Mouse (Mus musculus) forebrain, embryonic 15.5 days (tissue): ENCODE data around the gene Taf10. TPM values are rescaled to one million over a fixed set of nuclear protein-coding genes. Genes with fewer than 3 reads are reported as not detected.
"Not testable (repeated sequence)": the region's sequence is repeated elsewhere in the genome, so short reads cannot be mapped to it uniquely, and the experiment has no call there.

Experiments used
- ATAC-seq: fragments of 200-750 bp; cut with Nextera tagmentation; replicated peaks from 2 replicates; pipeline ENCODE4 v1.8.0; 2017; ENCODE audit warnings: mild to moderate bottlenecking, moderate TSS enrichment, moderate library complexity
- H3K27ac ChIP-seq: fragments of 300-500 bp; sonication (generic); replicated peaks from 2 replicates; pipeline ENCODE4 v1.5.1; 2015; ENCODE audit warnings: mild to moderate bottlenecking, inconsistent platforms
- H3K27me3 ChIP-seq: fragments of 300-500 bp; sonication (generic); 2 replicates; pipeline ENCODE4 v1.6.1; 2015; ENCODE audit warnings: inconsistent platforms
- H3K36me3 ChIP-seq: fragments of 300-500 bp; sonication (generic); 2 replicates; pipeline ENCODE4 v1.6.1; 2015; ENCODE audit warnings: mild to moderate bottlenecking, inconsistent platforms
- H3K4me1 ChIP-seq: fragments of 300-500 bp; sonication (generic); 2 replicates; pipeline ENCODE4 v1.6.1; 2015; ENCODE audit warnings: inconsistent platforms
- H3K4me2 ChIP-seq: fragments of 300-500 bp; sonication (generic); replicated peaks from 2 replicates; pipeline ENCODE4 v1.6.1; 2015; ENCODE audit warnings: mild to moderate bottlenecking, inconsistent platforms
- H3K4me3 ChIP-seq: fragments of 300-500 bp; sonication (generic); 2 replicates; pipeline ENCODE4 v1.5.1; 2015; ENCODE audit warnings: mild to moderate bottlenecking, inconsistent platforms
- H3K9ac ChIP-seq: fragments of 300-500 bp; sonication (generic); replicated peaks from 2 replicates; pipeline ENCODE4 v1.6.1; 2015; ENCODE audit warnings: mild to moderate bottlenecking, inconsistent platforms
- H3K9me3 ChIP-seq: fragments of 300-500 bp; sonication (generic); 2 replicates; pipeline ENCODE4 v1.6.1; 2016; ENCODE audit warnings: inconsistent platforms
- WGBS: fragments of 180-500 bp; shearing (Covaris S2); methylation state at CpG from one replicate; pipeline ENCODE4 v1.1.7; 2015; ENCODE audit warnings: mixed read lengths; 5-methylcytosine and 5-hydroxymethylcytosine counted together
- polyA plus RNA-seq: library from polyadenylated mRNA; unstranded; fragments of >200 nt; fragmentation: Nextera tagmentation; extraction: Ambion mirVana; gene quantifications from 2 replicates; pipeline ENCODE4 v1.2.1, GENCODE M21; 2015

The Taf10 gene
- polyA plus RNA-seq, 1 experiment from 2014 or later: 114 TPM

DNA sequence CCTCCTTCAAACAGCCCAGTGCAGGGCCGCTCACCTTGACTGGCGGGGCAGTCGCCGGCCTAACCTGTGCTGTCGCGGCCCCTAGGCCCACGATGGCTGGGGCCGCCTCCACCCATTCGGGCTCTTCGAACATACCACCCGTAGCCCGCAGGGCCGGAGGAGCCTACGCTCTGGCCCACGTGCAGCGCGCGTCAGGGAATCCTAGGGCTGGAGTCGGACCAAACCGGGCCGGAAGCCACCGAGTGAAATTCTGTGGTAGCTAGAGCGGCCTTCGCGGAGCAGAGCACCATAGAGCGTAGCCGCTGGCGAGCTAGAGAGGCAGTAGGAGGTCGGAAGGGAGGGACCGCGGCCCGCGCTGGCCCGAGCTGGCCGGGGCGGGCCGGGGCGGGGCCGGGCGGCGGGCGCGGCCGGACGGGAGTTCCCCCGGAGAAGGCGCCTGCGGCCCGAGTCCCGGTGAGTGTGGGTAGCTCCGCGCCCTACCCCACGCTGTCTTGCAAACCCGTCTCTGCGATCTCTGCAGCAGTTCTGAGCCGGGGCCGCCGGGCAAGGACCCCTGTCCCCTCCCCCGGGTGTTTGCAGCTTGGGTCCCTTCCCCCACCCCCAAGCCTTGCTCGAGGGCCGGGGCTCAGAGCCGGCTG, 7.8 kb downstream of the Taf10 start, which contains the start of gene Ilk:
Gene Ilk (plus strand): TSS at position 329 of the 638 bp plus-strand sequence.
- Histone ChIP-seq H3K4me3 (peak within 1 kb of the TSS; percentile 89), H3K27me3 (no peaks in the 10 kb centered on the region), H3K4me2 (peak within 1 kb of the TSS; percentile 95), H3K36me3 (peaks cover 44% of the 10 kb centered on the region), H3K9ac (peak within 1 kb of the TSS; percentile 88), H3K9me3 (no peaks in the 10 kb centered on the region), H3K4me1 (peaks cover 35% of the 10 kb centered on the region), H3K27ac (peak within 1 kb of the TSS; percentile 70)
- WGBS: under 1% methylated on average over 48 of the region's 62 CpGs
- ATAC-seq: peak; percentile 97

DNA sequence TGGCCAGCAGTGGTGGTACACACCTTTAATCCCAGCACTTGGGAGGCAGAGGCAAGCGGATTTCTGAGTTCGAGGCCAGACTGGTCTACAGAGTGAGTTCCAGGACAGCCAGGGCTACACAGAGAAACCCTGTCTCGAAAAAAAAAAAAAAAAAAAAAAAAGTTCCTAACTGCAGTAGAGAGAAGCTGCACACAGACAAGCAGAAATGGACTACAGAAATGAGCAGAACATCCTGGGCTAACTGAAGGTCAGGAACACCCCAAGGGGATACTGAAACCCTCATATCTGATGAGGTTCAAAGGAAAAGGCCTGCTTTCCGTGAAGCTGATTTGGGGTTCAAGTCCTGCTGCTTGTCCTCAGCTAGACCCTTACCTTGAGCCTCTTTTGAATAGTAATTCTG, 8.7 kb downstream of the Taf10 start:
- H3K9me3 ChIP-seq, H3K27me3 ChIP-seq, ATAC-seq, H3K27ac ChIP-seq: not testable (repeated sequence)
- Histone ChIP-seq H3K4me1 (peaks cover 35% of the 10 kb centered on the region), H3K36me3 (peaks cover 37% of the 10 kb centered on the region), H3K4me3 (peak overlapping the region; percentile 89), H3K4me2 (peak overlapping the region; percentile 95), H3K9ac (peak overlapping the region; percentile 88)
- 45% methylated on average over 4 of the region's 4 CpGs for WGBS

DNA sequence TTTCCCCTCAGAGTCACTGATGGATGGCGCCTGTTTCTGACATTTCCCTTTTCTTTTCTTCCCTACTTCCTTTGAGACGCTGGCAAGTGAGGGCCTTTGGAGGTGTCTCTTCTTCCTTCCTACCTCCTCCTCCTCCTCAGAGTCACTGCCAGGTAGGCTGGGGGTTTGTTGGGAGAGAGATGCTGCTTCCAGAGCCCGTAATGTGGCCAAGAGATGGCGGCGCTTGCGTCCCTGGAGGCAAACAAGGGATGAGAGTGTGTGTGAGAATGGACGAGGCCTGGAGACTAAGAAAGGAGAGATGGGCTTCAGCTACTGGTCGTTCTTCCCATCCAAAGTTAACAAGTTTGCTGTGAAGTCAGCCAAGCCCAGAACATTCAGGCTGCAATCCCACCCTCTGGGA, 9.3 kb downstream of the Taf10 start:
- no peaks in the 10 kb centered on the region for H3K27me3 ChIP-seq
- no peak overlapping the region for H3K27ac ChIP-seq
- peaks cover 33% of the 10 kb centered on the region for H3K36me3 ChIP-seq
- 88% methylated on average over 8 of the region's 8 CpGs for WGBS
- H3K4me1 ChIP-seq: peaks cover 35% of the 10 kb centered on the region
- H3K4me2 ChIP-seq: no peak overlapping the region
- no peak overlapping the region for H3K4me3 ChIP-seq
- ATAC-seq: no peak
- H3K9ac ChIP-seq: no peak overlapping the region
- no peaks in the 10 kb centered on the region for H3K9me3 ChIP-seq

- H3K27ac ChIP-seq: no peak overlapping the region
- H3K9me3 ChIP-seq: no peaks in the 10 kb centered on the region
- H3K4me3 ChIP-seq: no peak overlapping the region
- H3K4me2 ChIP-seq: no peak overlapping the region
- H3K4me1 ChIP-seq: peaks cover 40% of the 10 kb centered on the region
- H3K36me3 ChIP-seq: peaks cover 29% of the 10 kb centered on the region
- 98% methylated on average over 11 of the region's 11 CpGs for WGBS
- no peak for ATAC-seq
- H3K9ac ChIP-seq: no peak overlapping the region
- no peaks in the 10 kb centered on the region for H3K27me3 ChIP-seq
Measured at GRCm38 (mm10) chr7:105733836-105734235, 10.3 kb downstream of the Taf10 start.

GRCm38 (mm10) chr7:105728701-105729428, 15.3 kb downstream of the Taf10 start:
- H3K4me1 ChIP-seq: peaks cover 18% of the 10 kb centered on the region
- H3K27ac ChIP-seq: peak overlapping the region; percentile 78
- H3K4me3 ChIP-seq: no peak overlapping the region
- H3K9me3 ChIP-seq: no peaks in the 10 kb centered on the region
- ATAC-seq: peak; percentile 67; the same call in 1 of the 2 replicates
- WGBS: 20% methylated on average over 6 of the region's 6 CpGs
- H3K36me3 ChIP-seq: peaks cover 24% of the 10 kb centered on the region
- 0 out of 2 replicates have a peak overlapping the region, but pooled peaks have one; percentile 2 for H3K9ac ChIP-seq
- H3K4me2 ChIP-seq: no peak overlapping the region
- H3K27me3 ChIP-seq: no peaks in the 10 kb centered on the region

- no peak overlapping the region for H3K4me3 ChIP-seq
- no peak overlapping the region for H3K4me2 ChIP-seq
- H3K36me3 ChIP-seq: peaks cover 6% of the 10 kb centered on the region; the same call in 1 of the 2 replicates
- H3K9me3 ChIP-seq: no peaks in the 10 kb centered on the region
- no peaks in the 10 kb centered on the region for H3K27me3 ChIP-seq
- peaks cover 18% of the 10 kb centered on the region for H3K4me1 ChIP-seq
- 0 out of 2 replicates have a peak overlapping the region, but pooled peaks have one; percentile 24 for H3K9ac ChIP-seq
- 94% methylated on average over 4 of the region's 4 CpGs for whole genome bisulfite sequencing
- ATAC-seq: no peak
- no peak overlapping the region for H3K27ac ChIP-seq
Measured at GRCm38 (mm10) chr7:105726980-105727325, 17.2 kb downstream of the Taf10 start.

GRCm38 (mm10) chr7:105726144-105726979, 17.8 kb downstream of the Taf10 start:
- H3K27ac ChIP-seq: peak overlapping the region; percentile 37; the same call in 1 of the 2 replicates

DNA sequence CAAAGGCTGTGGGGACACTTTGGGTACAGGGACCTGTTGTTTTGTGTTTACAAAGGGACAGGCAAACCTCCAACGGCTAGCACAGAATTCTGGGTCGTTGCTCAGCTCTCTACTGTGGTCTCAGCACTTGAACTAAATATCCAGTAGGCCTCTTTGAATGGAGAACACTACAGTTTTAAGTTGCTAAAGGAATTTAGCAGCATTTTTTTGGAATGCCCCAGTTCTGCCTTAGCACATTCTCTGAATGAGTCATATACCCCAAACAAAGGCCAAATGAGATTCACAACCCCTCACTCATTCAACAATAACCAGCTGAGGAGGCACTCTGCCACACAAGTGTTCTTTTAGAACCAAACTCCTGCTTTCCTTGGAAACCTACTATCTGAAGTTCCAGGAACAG, 22.2 kb downstream of the Taf10 start:
- Histone ChIP-seq H3K36me3 (no peaks in the 10 kb centered on the region), H3K4me2 (no peak overlapping the region), H3K4me3 (no peak overlapping the region), H3K27me3 (no peaks in the 10 kb centered on the region), H3K9me3 (no peaks in the 10 kb centered on the region), H3K27ac (no peak overlapping the region), H3K9ac (no peak overlapping the region), H3K4me1 (0 out of 2 replicates have a peak, but pooled peaks cover 3% of the 10 kb centered on the region)
- ATAC-seq: no peak
- 75% methylated on average over 2 of the region's 2 CpGs for WGBS

More at GRCm38 (mm10) chr7:105726144-105726979, 17.8 kb downstream of the Taf10 start:
- Histone ChIP-seq H3K36me3 (peaks cover under 1% of the 10 kb centered on the region; the same call in 1 of the 2 replicates), H3K27me3 (no peaks in the 10 kb centered on the region), H3K9me3 (no peaks in the 10 kb centered on the region), H3K4me2 (no peak overlapping the region), H3K9ac (peak overlapping the region; percentile 24; the same call in 1 of the 2 replicates), H3K4me1 (peaks cover 18% of the 10 kb centered on the region), H3K4me3 (no peak overlapping the region)
- WGBS: 83% methylated on average over 4 of the region's 4 CpGs
- ATAC-seq: peak; percentile 85

- H3K27me3 ChIP-seq: no peaks in the 10 kb centered on the region
- WGBS: 55% methylated on average over 3 of the region's 3 CpGs
- no peak for ATAC-seq
- no peak overlapping the region for H3K27ac ChIP-seq
- H3K4me2 ChIP-seq: no peak overlapping the region
- H3K36me3 ChIP-seq: no peaks in the 10 kb centered on the region
- H3K4me3 ChIP-seq: no peak overlapping the region
- H3K9me3 ChIP-seq: no peaks in the 10 kb centered on the region
- H3K9ac ChIP-seq: no peak overlapping the region
- no peaks in the 10 kb centered on the region for H3K4me1 ChIP-seq
Measured at GRCm38 (mm10) chr7:105715366-105715765, 28.8 kb downstream of the Taf10 start.

GRCm38 (mm10) chr7:105708733-105709132, 35.4 kb downstream of the Taf10 start:
- Histone ChIP-seq H3K4me3 (no peak overlapping the region), H3K9ac (no peak overlapping the region), H3K9me3 (no peaks in the 10 kb centered on the region), H3K27ac (no peak overlapping the region), H3K36me3 (no peaks in the 10 kb centered on the region), H3K27me3 (no peaks in the 10 kb centered on the region), H3K4me2 (no peak overlapping the region), H3K4me1 (no peaks in the 10 kb centered on the region)
- ATAC-seq: no peak
- WGBS: 94% methylated on average over 5 of the region's 5 CpGs

DNA sequence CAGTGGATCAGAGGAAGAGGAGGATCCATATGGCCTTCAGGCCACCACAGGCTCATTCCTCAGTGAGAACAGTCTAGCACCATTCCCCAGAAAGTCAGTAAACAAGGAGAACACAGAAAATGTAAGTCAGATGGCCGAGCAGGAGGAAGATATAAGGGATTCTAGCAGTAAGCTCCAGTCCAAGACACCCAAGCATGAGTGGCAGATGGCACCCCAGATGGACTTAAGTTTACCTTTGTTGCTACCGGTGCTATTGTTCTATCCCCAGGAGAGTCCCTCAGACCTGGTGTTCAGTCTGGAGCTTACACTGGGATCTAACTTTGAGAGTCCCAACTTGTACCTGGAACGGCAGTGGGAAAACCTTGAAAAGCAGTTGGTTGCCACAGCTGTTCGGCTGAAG, 40.3 kb downstream of the Taf10 start:
- WGBS: 85% methylated on average over 4 of the region's 4 CpGs
- Histone ChIP-seq H3K9me3 (no peaks in the 10 kb centered on the region), H3K27ac (no peak overlapping the region)

GRCm38 (mm10) chr7:105703184-105703583, 41.0 kb downstream of the Taf10 start:
- 84% methylated on average over 16 of the region's 16 CpGs for WGBS
- no peaks in the 10 kb centered on the region for H3K27me3 ChIP-seq
- no peaks in the 10 kb centered on the region for H3K4me1 ChIP-seq
- H3K9ac ChIP-seq: no peak overlapping the region
- no peak for ATAC-seq
- no peak overlapping the region for H3K27ac ChIP-seq
- no peak overlapping the region for H3K4me2 ChIP-seq
- no peaks in the 10 kb centered on the region for H3K36me3 ChIP-seq
- no peaks in the 10 kb centered on the region for H3K9me3 ChIP-seq
- H3K4me3 ChIP-seq: no peak overlapping the region

More for the DNA sequence above, 40.3 kb downstream of the Taf10 start:
- Histone ChIP-seq H3K27me3 (no peaks in the 10 kb centered on the region), H3K4me2 (no peak overlapping the region), H3K4me1 (no peaks in the 10 kb centered on the region), H3K4me3 (no peak overlapping the region), H3K36me3 (no peaks in the 10 kb centered on the region), H3K9ac (no peak overlapping the region)
- no peak for ATAC-seq
